Comparison of ENCODE assay signal across 21 mouse cellular contexts in the genomic region with DNA sequence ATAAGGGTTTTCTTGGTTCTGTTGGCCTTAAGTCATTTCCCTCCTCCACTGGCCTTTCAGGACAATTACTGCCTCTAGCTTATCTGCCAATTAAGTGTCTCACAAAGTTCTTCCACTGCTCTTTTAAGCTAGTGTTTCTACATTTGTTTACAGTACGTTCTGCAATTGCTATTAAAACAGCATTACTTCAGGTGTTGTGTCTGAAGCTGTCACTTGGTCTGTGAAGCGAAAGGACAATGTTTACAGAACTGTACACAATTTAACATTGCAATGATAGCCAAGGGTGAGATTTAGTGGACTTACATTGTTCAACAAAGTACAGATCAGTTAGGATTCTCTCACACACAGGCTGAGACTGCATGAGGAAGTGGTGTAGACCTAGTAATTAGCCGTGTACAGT.
DNase-seq lines count a peak whose midpoint lies in the region; ATAC-seq and TF ChIP-seq lines count a peak whose summit lies in the region.
"Had no signal": no experiment of that assay in that cellular context is flagged by ENCODE, and none has a peak within 500 bp of the region (broad histone marks: within the 10 kb centered on the region; RNA-seq: fewer than 3 reads in every experiment).

No protein-coding gene starts in this region.

- TF ChIP-seq EP300 in heart, postnatal 0 days (IDR thresholded peaks at IDR 0.05; ENCODE audit: low read depth), result no peak

- H3K4me2 ChIP-seq in heart, postnatal 0 days (ENCODE audit: low read depth, low read length), result no peak overlapping the region
- no peak overlapping the region for H3K4me2 ChIP-seq in lung, embryonic 16.5 days (ENCODE audit: low read depth, low read length)
- H3K4me2 ChIP-seq: forebrain, embryonic 13.5 days; heart, embryonic 13.5 days; hindbrain, embryonic 13.5 days; intestine, embryonic 15.5 days had no signal

- H3K36me3 ChIP-seq in heart, postnatal 0 days (replicated peaks; ENCODE audit: control insufficient read depth, insufficient read depth, low read length), result no peaks in the 10 kb centered on the region
- H3K36me3 ChIP-seq in lung, embryonic 16.5 days (ENCODE audit: control insufficient read depth, insufficient read depth, low read length), result no peaks in the 10 kb centered on the region
- H3K36me3 ChIP-seq: forebrain, embryonic 10.5 days; heart, embryonic 13.5 days; hindbrain, embryonic 10.5 days; hindbrain, embryonic 13.5 days; intestine, embryonic 15.5 days had no signal

- H3K9ac ChIP-seq in heart, postnatal 0 days (replicated peaks; ENCODE audit: low read depth, low read length), result no peak overlapping the region
- H3K9ac ChIP-seq in lung, embryonic 16.5 days (ENCODE audit: low read length), result no peak overlapping the region
- H3K9ac ChIP-seq: forebrain, embryonic 13.5 days; heart, embryonic 13.5 days; hindbrain, embryonic 13.5 days; intestine, embryonic 15.5 days had no signal

- no peaks in the 10 kb centered on the region for H3K27me3 ChIP-seq in heart, postnatal 0 days (ENCODE audit: control insufficient read depth, insufficient read depth, low read length)
- H3K27me3 ChIP-seq in lung, embryonic 16.5 days (ENCODE audit: control insufficient read depth, insufficient read depth, low read depth, low read length), result no peaks in the 10 kb centered on the region
- H3K27me3 ChIP-seq: forebrain, embryonic 13.5 days; heart, embryonic 13.5 days; hindbrain, embryonic 13.5 days; intestine, embryonic 15.5 days had no signal

- peak overlapping the region; percentile 82 for H3K27ac ChIP-seq in gastrocnemius, adult 2 months
- H3K27ac ChIP-seq in heart, postnatal 0 days (ENCODE audit: low read depth), result peak overlapping the region; percentile 2; the same call in 1 of the 2 replicates
- no peak overlapping the region for H3K27ac ChIP-seq in lung, embryonic 16.5 days (ENCODE audit: low read length)
- H3K27ac ChIP-seq: forebrain, embryonic 10.5 days; forebrain, embryonic 13.5 days; heart, embryonic 13.5 days; hindbrain, embryonic 10.5 days; hindbrain, embryonic 13.5 days; intestine, embryonic 15.5 days had no signal

- WGBS in heart, postnatal 0 days, result 72% methylated on average over 3 of the region's 3 CpGs
- 42% methylated on average over 3 of the region's 3 CpGs for WGBS in lung, embryonic 16.5 days

- H3K4me1 ChIP-seq in heart, postnatal 0 days (ENCODE audit: control insufficient read depth, insufficient read depth), result no peaks in the 10 kb centered on the region
- peaks cover 18% of the 10 kb centered on the region for H3K4me1 ChIP-seq in lung, embryonic 16.5 days (replicated peaks; ENCODE audit: control insufficient read depth, insufficient read depth, low read length)
- H3K4me1 ChIP-seq: forebrain, embryonic 10.5 days; forebrain, embryonic 13.5 days; hindbrain, embryonic 10.5 days; hindbrain, embryonic 13.5 days; intestine, embryonic 15.5 days had no signal

- no peak for ATAC-seq in heart, postnatal 0 days (ENCODE audit: insufficient read depth, low read depth)
- peak; percentile 19; the same call in 1 of the 2 replicates for ATAC-seq in lung, embryonic 16.5 days (ENCODE audit: low read depth)
- ATAC-seq: activated CD4-positive, CD25-positive, alpha-beta regulatory T cell, adult 4 months; forebrain, embryonic 13.5 days; forebrain, embryonic 16.5 days; hindbrain, embryonic 16.5 days; intestine, embryonic 15.5 days had no signal

- intact Hi-C loops in gastrocnemius, adult 2 months (cut with DNase I), result no loop called here

- DNase-seq in gastrocnemius, adult 2 months, result no peak
- DNase-seq in gastrocnemius, postnatal 4 days (ENCODE audit: low spot score in 2 of 2), result no peak
- no peak for DNase-seq in heart, postnatal 0 days (ENCODE audit: low spot score)
- DNase-seq in heart, adult 8-10 months (ENCODE audit: low spot score), result no peak
- no peak for DNase-seq in lung, postnatal 14 days
- DNase-seq: adrenal gland, adult 8-10 months; adrenal gland, postnatal 25 days; cerebellum, adult 18-20 months; cerebellum, adult 9-10 months; cerebellum, postnatal 14 days; gastrocnemius, postnatal 14 days had no signal

- no peak for TF ChIP-seq CTCF in gastrocnemius, adult 2 months (IDR thresholded peaks at IDR 0.05)
- TF ChIP-seq CTCF in heart, postnatal 0 days (IDR thresholded peaks at IDR 0.05; ENCODE audit: low read depth), result no peak

- no peaks in the 10 kb centered on the region for H3K9me3 ChIP-seq in heart, postnatal 0 days (replicated peaks; ENCODE audit: control insufficient read depth, low read length)
- H3K9me3 ChIP-seq in lung, embryonic 16.5 days (ENCODE audit: control insufficient read depth, low read length), result no peaks in the 10 kb centered on the region
- H3K9me3 ChIP-seq: forebrain, embryonic 10.5 days; forebrain, embryonic 13.5 days; heart, embryonic 13.5 days; hindbrain, embryonic 10.5 days; hindbrain, embryonic 13.5 days; intestine, embryonic 15.5 days had no signal

- no peak overlapping the region for H3K4me3 ChIP-seq in gastrocnemius, adult 2 months
- H3K4me3 ChIP-seq in heart, postnatal 0 days (ENCODE audit: low read depth, low read length), result no peak overlapping the region
- no peak overlapping the region for H3K4me3 ChIP-seq in lung, embryonic 16.5 days (ENCODE audit: low read length)
- H3K4me3 ChIP-seq: forebrain, embryonic 10.5 days; forebrain, embryonic 13.5 days; heart, embryonic 13.5 days; hindbrain, embryonic 10.5 days; hindbrain, embryonic 13.5 days; intestine, embryonic 15.5 days had no signal
